Mouse (Mus musculus): Measurements from ENCODE around the gene Senp1.

GRCm38 (mm10) chr15:98139763-98140162, 46.2 kb upstream of the Senp1 start:
- TF ChIP-seq CTCF (IDR thresholded peaks at IDR 0.05), result no peak
- no peak for TF ChIP-seq POLR2A (IDR thresholded peaks at IDR 0.05; ENCODE audit: insufficient read depth, low read depth, low read length)

Measured in heart, adult 2 months (tissue).